Mouse (Mus musculus): ENCODE results near the gene Mettl7a2. TPM values are rescaled to one million over a fixed set of nuclear protein-coding genes. Genes with fewer than 3 reads are reported as not detected.
"Not testable (repeated sequence)": the region's sequence is repeated elsewhere in the genome, so short reads cannot be mapped to it uniquely, and the experiment has no call there.

Mettl7a2 gene
- total RNA-seq, 2 experiments from 2014 or later, result 0.22 TPM; not detected in 1

GRCm38 (mm10) chr15:100332077-100332961 lies 20.7 kb upstream of the Mettl7a2 start:
- intact Hi-C loops (cut with DNase I); DNase-seq (ENCODE audit: extremely low spot score in 1 of 2, low spot score in 2 of 2): not testable (repeated sequence)

GRCm38 (mm10) chr15:100334629-100335028 lies 18.4 kb upstream of the Mettl7a2 start, which contains the start of gene Mettl7a3:
Mettl7a3 (plus strand) TSS chr15:100334929.
- intact Hi-C loops (cut with DNase I), result no loop called here
- no peak for DNase-seq (ENCODE audit: extremely low spot score in 1 of 2, low spot score in 2 of 2)

GRCm38 (mm10) chr15:100337328-100337727 lies 15.7 kb upstream of the Mettl7a2 start:
- DNase-seq (ENCODE audit: extremely low spot score in 1 of 2, low spot score in 2 of 2); intact Hi-C loops (cut with DNase I): not testable (repeated sequence)

- intact Hi-C loops (cut with DNase I), result not testable (repeated sequence)
- DNase-seq (ENCODE audit: extremely low spot score in 1 of 2, low spot score in 2 of 2), result peak in 1 of 2 experiments; percentile 62
These were observed 15.2 kb upstream of the Mettl7a2 start for GRCm38 (mm10) chr15:100337847-100338246.

GRCm38 (mm10) chr15:100341314-100341980 lies 11.6 kb upstream of the Mettl7a2 start:
- intact Hi-C loops (cut with DNase I); DNase-seq (ENCODE audit: extremely low spot score in 1 of 2, low spot score in 2 of 2): not testable (repeated sequence)

GRCm38 (mm10) chr15:100345484-100345883 lies 7.5 kb upstream of the Mettl7a2 start:
- intact Hi-C loops (cut with DNase I), result no loop called here
- no peak for DNase-seq (ENCODE audit: extremely low spot score in 1 of 2, low spot score in 2 of 2)

- intact Hi-C loops (cut with DNase I), result no loop called here
These were observed 6.2 kb upstream of the Mettl7a2 start for GRCm38 (mm10) chr15:100346761-100347160.

GRCm38 (mm10) chr15:100349496-100349895 lies 3.5 kb upstream of the Mettl7a2 start:
- intact Hi-C loops (cut with DNase I), result no loop called here
- DNase-seq (ENCODE audit: extremely low spot score in 1 of 2, low spot score in 2 of 2), result no peak

More at GRCm38 (mm10) chr15:100346761-100347160, 6.2 kb upstream of the Mettl7a2 start:
- no peak for DNase-seq (ENCODE audit: extremely low spot score in 1 of 2, low spot score in 2 of 2)

GRCm38 (mm10) chr15:100351501-100352060 lies 1.4 kb upstream of the Mettl7a2 start:
- intact Hi-C loops (cut with DNase I), result no loop called here
- no peak for DNase-seq (ENCODE audit: extremely low spot score in 1 of 2, low spot score in 2 of 2)

GRCm38 (mm10) chr15:100353399-100353798 lies 399 bp downstream of the Mettl7a2 start:
- intact Hi-C loops (cut with DNase I); DNase-seq (ENCODE audit: extremely low spot score in 1 of 2, low spot score in 2 of 2): not testable (repeated sequence)

GRCm38 (mm10) chr15:100355876-100356275 lies 2.9 kb downstream of the Mettl7a2 start:
- no peak for DNase-seq (ENCODE audit: extremely low spot score in 1 of 2, low spot score in 2 of 2)
- intact Hi-C loops (cut with DNase I), result no loop called here

- no peak for DNase-seq (ENCODE audit: extremely low spot score in 1 of 2, low spot score in 2 of 2)
- intact Hi-C loops (cut with DNase I), result no loop called here
These were observed 11.2 kb downstream of the Mettl7a2 start, which contains the start of gene Higd1c for GRCm38 (mm10) chr15:100364242-100364641. Higd1c (plus strand) TSS chr15:100364542.

- intact Hi-C loops (cut with DNase I); DNase-seq (ENCODE audit: extremely low spot score in 1 of 2, low spot score in 2 of 2): not testable (repeated sequence)
These were observed 13.0 kb downstream of the Mettl7a2 start for GRCm38 (mm10) chr15:100365967-100366366.

GRCm38 (mm10) chr15:100367119-100367518 lies 14.1 kb downstream of the Mettl7a2 start:
- DNase-seq (ENCODE audit: extremely low spot score in 1 of 2, low spot score in 2 of 2), result no peak
- intact Hi-C loops (cut with DNase I), result no loop called here

GRCm38 (mm10) chr15:100375066-100375465 lies 22.1 kb downstream of the Mettl7a2 start:
- intact Hi-C loops (cut with DNase I), result loop anchor here (10.0 kb wide), 1 partner anchor 350 kb away; no protein-coding TSS in a partner anchor
- peak; percentile 67 to 69 for DNase-seq (ENCODE audit: extremely low spot score in 1 of 2, low spot score in 2 of 2)

- DNase-seq (ENCODE audit: extremely low spot score in 1 of 2, low spot score in 2 of 2), result peak in 1 of 2 experiments; percentile 22
- intact Hi-C loops (cut with DNase I), result loop anchor here (10.0 kb wide), 1 partner anchor 353 kb away; no protein-coding TSS in a partner anchor
These were observed 25.0 kb downstream of the Mettl7a2 start for GRCm38 (mm10) chr15:100377847-100378505.

- intact Hi-C loops (cut with DNase I), result loop anchor here (10.0 kb wide), 1 partner anchor 355 kb away; no protein-coding TSS in a partner anchor
These were observed 26.7 kb downstream of the Mettl7a2 start for GRCm38 (mm10) chr15:100379658-100380057.

GRCm38 (mm10) chr15:100380104-100380503 lies 27.1 kb downstream of the Mettl7a2 start:
- DNase-seq (ENCODE audit: extremely low spot score in 1 of 2, low spot score in 2 of 2), result peak in 1 of 2 experiments; percentile 3
- intact Hi-C loops (cut with DNase I), result no loop called here

More at GRCm38 (mm10) chr15:100379658-100380057, 26.7 kb downstream of the Mettl7a2 start:
- peak in 1 of 2 experiments; percentile 3 for DNase-seq (ENCODE audit: extremely low spot score in 1 of 2, low spot score in 2 of 2)
